Mouse (Mus musculus): ENCODE results near the gene Car3. TPM values are rescaled to one million over a fixed set of nuclear protein-coding genes. Genes with fewer than 3 reads are reported as not detected.

The Car3 gene
- polyA plus RNA-seq, 1 experiment from 2014 or later, result 2.1 TPM

- Histone ChIP-seq H3K9me3 (no peaks in the 10 kb centered on the region), H3K4me3 (no peak overlapping the region), H3K27me3 (no peaks in the 10 kb centered on the region), H3K4me1 (peaks cover 13% of the 10 kb centered on the region), H3K9ac (replicated peaks) (no peak overlapping the region), H3K4me2 (replicated peaks) (no peak overlapping the region), H3K27ac (replicated peaks) (no peak overlapping the region), H3K36me3 (no peaks in the 10 kb centered on the region)
- no peak for ATAC-seq (replicated peaks)
- 70% methylated on average over 3 of the region's 3 CpGs for WGBS
These were observed 3.0 kb upstream of the Car3 start for GRCm38 (mm10) chr3:14860291-14860690.

- H3K9ac ChIP-seq (replicated peaks), result no peak overlapping the region
- H3K9me3 ChIP-seq, result no peaks in the 10 kb centered on the region
- WGBS, result 89% methylated on average over 1 of the region's 1 CpGs
- no peaks in the 10 kb centered on the region for H3K27me3 ChIP-seq
- no peak for ATAC-seq (replicated peaks)
- no peak overlapping the region for H3K4me2 ChIP-seq (replicated peaks)
- H3K4me1 ChIP-seq, result peaks cover 13% of the 10 kb centered on the region
- no peak overlapping the region for H3K27ac ChIP-seq (replicated peaks)
- H3K36me3 ChIP-seq, result no peaks in the 10 kb centered on the region
- H3K4me3 ChIP-seq, result no peak overlapping the region
These were observed 2.1 kb upstream of the Car3 start for GRCm38 (mm10) chr3:14861165-14861564.

GRCm38 (mm10) chr3:14861787-14862186 lies 1.5 kb upstream of the Car3 start:
- no peaks in the 10 kb centered on the region for H3K27me3 ChIP-seq
- no peak overlapping the region for H3K4me3 ChIP-seq
- peak overlapping the region; percentile 70 for H3K4me2 ChIP-seq (replicated peaks)
- no peaks in the 10 kb centered on the region for H3K9me3 ChIP-seq
- no peak overlapping the region for H3K27ac ChIP-seq (replicated peaks)
- H3K4me1 ChIP-seq, result peaks cover 13% of the 10 kb centered on the region
- no peak for ATAC-seq (replicated peaks)
- 18% methylated on average over 4 of the region's 4 CpGs for WGBS
- no peak overlapping the region for H3K9ac ChIP-seq (replicated peaks)
- no peaks in the 10 kb centered on the region for H3K36me3 ChIP-seq

- Histone ChIP-seq H3K4me2 (replicated peaks) (peak overlapping the region; percentile 70), H3K4me1 (peaks cover 13% of the 10 kb centered on the region), H3K36me3 (no peaks in the 10 kb centered on the region), H3K27me3 (no peaks in the 10 kb centered on the region), H3K4me3 (peak overlapping the region; percentile 43), H3K9ac (replicated peaks) (peak overlapping the region; percentile 37), H3K27ac (replicated peaks) (no peak overlapping the region), H3K9me3 (no peaks in the 10 kb centered on the region)
- peak; percentile 89 for ATAC-seq (replicated peaks)
- under 1% methylated on average over 9 of the region's 9 CpGs for WGBS
These were observed 674 bp upstream of the Car3 start for GRCm38 (mm10) chr3:14862654-14863021.

- Histone ChIP-seq H3K9ac (replicated peaks) (no peak overlapping the region), H3K4me3 (no peak overlapping the region), H3K27me3 (no peaks in the 10 kb centered on the region), H3K9me3 (no peaks in the 10 kb centered on the region), H3K4me1 (peaks cover 13% of the 10 kb centered on the region), H3K36me3 (no peaks in the 10 kb centered on the region), H3K27ac (replicated peaks) (no peak overlapping the region), H3K4me2 (replicated peaks) (no peak overlapping the region)
- ATAC-seq (replicated peaks), result no peak
- WGBS, result 88% methylated on average over 2 of the region's 2 CpGs
These were observed 610 bp downstream of the Car3 start for GRCm38 (mm10) chr3:14863922-14864321.

GRCm38 (mm10) chr3:14865941-14866340 lies 2.6 kb downstream of the Car3 start:
- H3K4me3 ChIP-seq, result no peak overlapping the region
- no peak overlapping the region for H3K4me2 ChIP-seq (replicated peaks)
- no peaks in the 10 kb centered on the region for H3K9me3 ChIP-seq
- H3K27me3 ChIP-seq, result no peaks in the 10 kb centered on the region
- no peak for ATAC-seq (replicated peaks)
- H3K4me1 ChIP-seq, result peaks cover 13% of the 10 kb centered on the region
- 75% methylated on average over 2 of the region's 2 CpGs for WGBS
- H3K36me3 ChIP-seq, result no peaks in the 10 kb centered on the region
- no peak overlapping the region for H3K9ac ChIP-seq (replicated peaks)
- H3K27ac ChIP-seq (replicated peaks), result no peak overlapping the region

- WGBS, result 15% methylated on average over 11 of the region's 11 CpGs
- ATAC-seq (replicated peaks), result peak; percentile 68
- Histone ChIP-seq H3K27ac (replicated peaks) (no peak overlapping the region), H3K9ac (replicated peaks) (no peak overlapping the region), H3K4me2 (replicated peaks) (no peak overlapping the region), H3K4me1 (no peaks in the 10 kb centered on the region), H3K9me3 (no peaks in the 10 kb centered on the region), H3K27me3 (no peaks in the 10 kb centered on the region), H3K4me3 (no peak overlapping the region), H3K36me3 (no peaks in the 10 kb centered on the region)
These were observed 6.5 kb downstream of the Car3 start for GRCm38 (mm10) chr3:14869779-14870178.

- no peak overlapping the region for H3K27ac ChIP-seq (replicated peaks)
- no peaks in the 10 kb centered on the region for H3K4me1 ChIP-seq
- no peaks in the 10 kb centered on the region for H3K27me3 ChIP-seq
- H3K9me3 ChIP-seq, result no peaks in the 10 kb centered on the region
- no peak overlapping the region for H3K4me2 ChIP-seq (replicated peaks)
- WGBS, result 81% methylated on average over 1 of the region's 1 CpGs
- no peak overlapping the region for H3K9ac ChIP-seq (replicated peaks)
- H3K36me3 ChIP-seq, result no peaks in the 10 kb centered on the region
- no peak for ATAC-seq (replicated peaks)
- H3K4me3 ChIP-seq, result no peak overlapping the region
These were observed 7.2 kb downstream of the Car3 start for GRCm38 (mm10) chr3:14870528-14870927.

- no peak overlapping the region for H3K27ac ChIP-seq (replicated peaks)
- H3K4me3 ChIP-seq, result no peak overlapping the region
- H3K4me1 ChIP-seq, result no peaks in the 10 kb centered on the region
- H3K9me3 ChIP-seq, result no peaks in the 10 kb centered on the region
- H3K27me3 ChIP-seq, result no peaks in the 10 kb centered on the region
- WGBS, result 64% methylated on average over 7 of the region's 7 CpGs
- H3K9ac ChIP-seq (replicated peaks), result no peak overlapping the region
- no peak overlapping the region for H3K4me2 ChIP-seq (replicated peaks)
- no peaks in the 10 kb centered on the region for H3K36me3 ChIP-seq
- no peak for ATAC-seq (replicated peaks)
These were observed 8.1 kb downstream of the Car3 start for GRCm38 (mm10) chr3:14871386-14871785.

GRCm38 (mm10) chr3:14874402-14875040 lies 11.2 kb downstream of the Car3 start:
- no peak overlapping the region for H3K9ac ChIP-seq (replicated peaks)
- no peak overlapping the region for H3K4me3 ChIP-seq
- no peaks in the 10 kb centered on the region for H3K36me3 ChIP-seq
- H3K27me3 ChIP-seq, result no peaks in the 10 kb centered on the region
- H3K4me2 ChIP-seq (replicated peaks), result no peak overlapping the region
- no peaks in the 10 kb centered on the region for H3K4me1 ChIP-seq
- WGBS, result 48% methylated on average over 8 of the region's 8 CpGs
- no peak overlapping the region for H3K27ac ChIP-seq (replicated peaks)
- ATAC-seq (replicated peaks), result 0 out of 2 replicates have a peak, but pooled peaks have one; percentile 55
- no peaks in the 10 kb centered on the region for H3K9me3 ChIP-seq

- Histone ChIP-seq H3K4me3 (no peak overlapping the region), H3K36me3 (no peaks in the 10 kb centered on the region), H3K9ac (replicated peaks) (no peak overlapping the region), H3K27me3 (no peaks in the 10 kb centered on the region), H3K4me2 (replicated peaks) (no peak overlapping the region), H3K27ac (replicated peaks) (no peak overlapping the region), H3K4me1 (no peaks in the 10 kb centered on the region), H3K9me3 (no peaks in the 10 kb centered on the region)
- ATAC-seq (replicated peaks), result no peak
- 75% methylated on average over 9 of the region's 9 CpGs for WGBS
These were observed 13.1 kb downstream of the Car3 start for GRCm38 (mm10) chr3:14876325-14876918.

GRCm38 (mm10) chr3:14877251-14877909 lies 14.1 kb downstream of the Car3 start:
- ATAC-seq (replicated peaks), result no peak
- Histone ChIP-seq H3K4me1 (no peaks in the 10 kb centered on the region), H3K36me3 (no peaks in the 10 kb centered on the region), H3K27ac (replicated peaks) (no peak overlapping the region), H3K9ac (replicated peaks) (no peak overlapping the region), H3K4me3 (no peak overlapping the region), H3K27me3 (no peaks in the 10 kb centered on the region), H3K9me3 (no peaks in the 10 kb centered on the region), H3K4me2 (replicated peaks) (no peak overlapping the region)
- WGBS, result 89% methylated on average over 7 of the region's 7 CpGs
